Mouse (Mus musculus) kidney, postnatal 0 days (tissue): ENCODE data around the gene Pias1. TPM values are rescaled to one million over a fixed set of nuclear protein-coding genes. Genes with fewer than 3 reads are reported as not detected.
"Not testable (repeated sequence)": the region's sequence is repeated elsewhere in the genome, so short reads cannot be mapped to it uniquely, and the experiment has no call there.

ENCODE experiments used
- ATAC-seq: fragments of 200-750 bp; cut with Nextera tagmentation; replicated peaks from 2 replicates; pipeline ENCODE4 v1.8.0; 2017; ENCODE audit warnings: low read depth, moderate number of reproducible peaks, moderate TSS enrichment, moderate library complexity; ENCODE audit not compliant: low FRiP score
- DNase-seq: peaks from one replicate; pipeline ENCODE4 v3.0.0-alpha.2; 2016; ENCODE audit warnings: low spot score
- H3K27ac ChIP-seq: fragments of 300-500 bp; sonication (generic); 2 replicates; pipeline ENCODE4 v1.5.1; 2014; ENCODE audit warnings: mild to moderate bottlenecking
- H3K27me3 ChIP-seq: fragments of 300-500 bp; sonication (generic); 2 replicates; pipeline ENCODE4 v1.6.1; 2014; ENCODE audit warnings: low read length, mixed read lengths; ENCODE audit not compliant: insufficient read depth
- H3K36me3 ChIP-seq: fragments of 300-500 bp; sonication (generic); 2 replicates; pipeline ENCODE4 v1.6.1; 2014; ENCODE audit warnings: low read length, mixed read lengths; ENCODE audit not compliant: insufficient read depth
- H3K4me1 ChIP-seq: fragments of 300-500 bp; sonication (generic); replicated peaks from 2 replicates; pipeline ENCODE4 v1.6.1; 2014; ENCODE audit warnings: antibody characterized with exemption, low read length, mixed read lengths; ENCODE audit not compliant: insufficient read depth
- H3K4me2 ChIP-seq: fragments of 300-500 bp; sonication (generic); 2 replicates; pipeline ENCODE4 v1.6.1; 2014; ENCODE audit warnings: mild to moderate bottlenecking, low read length, moderate library complexity, mixed read lengths
- H3K4me3 ChIP-seq: fragments of 300-500 bp; sonication (generic); replicated peaks from 2 replicates; pipeline ENCODE4 v1.5.1; 2014; ENCODE audit warnings: low read depth, low read length
- H3K9ac ChIP-seq: fragments of 300-500 bp; sonication (generic); 2 replicates; pipeline ENCODE4 v1.6.1; 2014; ENCODE audit warnings: low read depth, low read length
- H3K9me3 ChIP-seq: fragments of 300-500 bp; sonication (generic); replicated peaks from 2 replicates; pipeline ENCODE4 v1.6.1; 2016; ENCODE audit warnings: low read length, inconsistent platforms, mixed read lengths
- CTCF ChIP-seq: IDR thresholded peaks from 2 replicates; pipeline ENCODE4 v1.5.1; 2016; ENCODE audit warnings: antibody characterized with exemption, low read depth, mild to moderate bottlenecking, moderate library complexity
- WGBS: fragments of 180-500 bp; shearing (Covaris S2); extraction: QIAGEN DNeasy Blood & Tissue Kit; methylation state at CpG from one replicate; pipeline ENCODE4 v1.1.7; 2014; 5-methylcytosine and 5-hydroxymethylcytosine counted together
- polyA plus RNA-seq: library from polyadenylated mRNA; unstranded; fragments of >200 nt; fragmentation: Nextera tagmentation; extraction: Ambion mirVana; gene quantifications from 2 replicates; pipeline ENCODE4 v1.2.1, GENCODE M21; 2015

Pias1 gene
- polyA plus RNA-seq, 1 experiment from 2014 or later: 48.6 TPM

- Histone ChIP-seq H3K27me3 (no peaks in the 10 kb centered on the region), H3K4me2 (no peak overlapping the region), H3K4me1 (no peaks in the 10 kb centered on the region), H3K36me3 (peaks cover 11% of the 10 kb centered on the region; the same call in 1 of the 2 replicates), H3K27ac (no peak overlapping the region), H3K9ac (no peak overlapping the region), H3K9me3 (no peaks in the 10 kb centered on the region), H3K4me3 (no peak overlapping the region)
- ATAC-seq (no peak), DNase-seq (no peak)
- 78% methylated on average over 7 of the region's 7 CpGs for WGBS
- TF ChIP-seq CTCF: no peak
These were observed 110.6 kb downstream of the Pias1 start for GRCm38 (mm10) chr9:62876966-62877616.

- ATAC-seq (no peak), DNase-seq (no peak)
- H3K9me3 ChIP-seq: no peaks in the 10 kb centered on the region
- peaks cover 3% of the 10 kb centered on the region; the same call in 1 of the 2 replicates for H3K4me1 ChIP-seq
- no peak overlapping the region for H3K9ac ChIP-seq
- H3K4me3 ChIP-seq: no peak overlapping the region
- H3K36me3 ChIP-seq: no peaks in the 10 kb centered on the region
- H3K4me2 ChIP-seq: no peak overlapping the region
- no peak overlapping the region for H3K27ac ChIP-seq
- TF ChIP-seq CTCF: no peak
- no peaks in the 10 kb centered on the region for H3K27me3 ChIP-seq
These were observed 117.0 kb downstream of the Pias1 start for GRCm38 (mm10) chr9:62870728-62871127.

DNA sequence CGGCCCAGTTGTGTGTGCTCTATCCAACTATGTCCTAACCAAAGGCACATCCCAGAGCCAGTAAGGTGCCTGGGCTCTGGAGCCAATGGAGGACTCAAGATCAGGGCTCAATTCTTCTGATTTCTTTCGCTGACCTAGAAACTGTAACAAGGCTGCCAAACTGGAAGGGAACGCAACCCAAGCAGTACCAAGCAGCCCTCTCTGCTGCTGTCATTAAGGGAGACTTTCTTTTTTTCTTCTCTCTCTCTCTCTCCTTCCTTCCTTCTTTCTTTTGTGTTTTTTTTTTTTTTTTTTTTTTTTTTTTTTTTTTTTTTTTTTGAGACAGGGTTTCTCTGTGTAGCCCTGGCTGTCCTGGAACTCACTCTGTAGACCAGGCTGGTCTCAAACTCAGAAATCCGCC, 118.5 kb downstream of the Pias1 start:
- H3K27ac ChIP-seq, H3K36me3 ChIP-seq, H3K9ac ChIP-seq, ATAC-seq, DNase-seq, H3K9me3 ChIP-seq, H3K4me2 ChIP-seq, H3K4me1 ChIP-seq, H3K27me3 ChIP-seq, H3K4me3 ChIP-seq: not testable (repeated sequence)
- 91% methylated on average over 4 of the region's 4 CpGs for WGBS

DNA sequence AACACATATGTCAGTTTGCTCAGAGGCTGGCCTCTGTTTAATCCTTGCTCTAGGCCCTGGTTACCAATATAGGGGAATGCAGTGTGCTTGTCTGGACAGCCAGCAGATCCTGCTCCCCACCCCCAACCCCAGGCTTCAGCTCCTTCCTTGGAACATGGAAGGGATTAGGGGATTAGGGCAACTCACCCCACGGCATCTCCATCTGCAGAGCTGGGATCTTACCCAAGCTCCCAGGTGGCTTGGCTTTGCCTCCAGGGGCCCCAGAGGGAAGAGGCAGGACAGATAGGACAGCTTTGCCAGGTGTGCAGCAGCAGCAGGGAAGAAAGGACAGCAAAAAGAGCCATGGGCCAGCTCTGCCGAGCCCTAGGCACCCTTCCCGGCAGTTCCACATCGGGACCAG, 126.9 kb downstream of the Pias1 start:
- no peaks in the 10 kb centered on the region for H3K36me3 ChIP-seq
- no peak overlapping the region for H3K9ac ChIP-seq
- TF ChIP-seq CTCF: no peak
- H3K4me3 ChIP-seq: no peak overlapping the region
- no peak overlapping the region for H3K4me2 ChIP-seq
- H3K27ac ChIP-seq: no peak overlapping the region
- no peak for DNase-seq
- H3K4me1 ChIP-seq: peaks cover 22% of the 10 kb centered on the region
- WGBS: 77% methylated on average over 4 of the region's 4 CpGs
- no peaks in the 10 kb centered on the region for H3K27me3 ChIP-seq
- ATAC-seq: no peak
- no peaks in the 10 kb centered on the region for H3K9me3 ChIP-seq

DNA sequence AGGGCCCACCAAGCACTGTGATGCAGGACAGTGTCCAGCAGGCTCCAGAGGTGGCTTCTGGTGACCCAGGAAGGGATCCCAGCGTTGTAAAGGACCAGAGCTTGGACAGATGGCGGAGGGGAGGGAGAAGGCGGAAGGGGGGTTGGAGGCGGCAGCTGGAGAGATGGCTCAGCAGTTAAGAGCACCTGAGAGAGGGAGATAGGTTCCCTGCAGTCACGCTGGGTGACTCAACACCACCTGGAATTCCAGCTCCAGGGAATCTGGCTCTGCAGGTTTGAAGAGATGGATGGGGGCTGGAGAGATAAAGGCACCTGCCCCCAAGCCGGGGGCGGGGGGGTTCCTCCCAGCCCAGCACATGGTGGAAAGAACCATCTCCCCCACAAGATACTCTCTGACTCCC, 127.6 kb downstream of the Pias1 start:
- ATAC-seq: not testable (repeated sequence)

DNA sequence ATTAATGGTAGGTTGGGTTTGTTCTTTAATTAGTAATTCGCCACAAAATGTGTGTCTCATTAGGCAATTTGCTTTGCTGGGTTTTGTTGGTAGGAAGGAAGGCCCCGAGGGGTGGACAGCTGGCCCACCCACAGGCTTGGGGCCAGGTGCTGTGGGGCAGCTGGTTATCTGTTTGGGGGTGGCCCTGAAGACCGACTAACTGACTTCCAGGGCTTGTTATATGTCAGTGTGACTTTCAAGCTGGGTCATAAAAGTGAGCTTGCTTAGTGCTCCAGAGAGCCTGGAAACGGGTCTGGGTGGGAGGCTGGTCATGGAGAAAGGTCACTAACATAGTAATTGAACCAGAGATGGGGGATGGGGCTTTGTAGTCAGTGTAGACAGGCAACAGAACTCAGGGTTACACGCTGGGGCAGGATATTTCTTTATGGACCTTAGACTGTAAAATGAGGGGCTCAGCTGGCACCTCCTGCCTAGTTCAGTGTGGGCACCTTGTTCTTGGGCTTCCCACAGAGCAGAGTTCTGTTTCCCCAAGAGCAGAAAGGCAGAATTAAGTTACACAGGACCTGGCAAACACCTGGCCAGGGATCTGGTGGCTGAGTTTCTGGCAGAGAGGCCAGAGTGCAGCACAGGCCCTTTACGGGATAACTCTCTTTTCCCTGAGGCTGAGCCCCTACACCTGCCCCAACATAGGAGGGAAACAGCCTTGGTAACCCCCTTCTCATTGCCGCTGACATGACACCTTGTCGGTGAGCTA, 129.3 kb downstream of the Pias1 start:
- Histone ChIP-seq H3K27ac (peak overlapping the region; percentile 94), H3K9ac (peak overlapping the region; percentile 49), H3K4me2 (peak overlapping the region; percentile 54), H3K4me3 (peak overlapping the region; percentile 27), H3K36me3 (no peaks in the 10 kb centered on the region), H3K9me3 (no peaks in the 10 kb centered on the region), H3K27me3 (no peaks in the 10 kb centered on the region), H3K4me1 (peaks cover 30% of the 10 kb centered on the region)
- 23% methylated on average over 8 of the region's 8 CpGs for WGBS
- TF ChIP-seq CTCF: no peak
- peak; percentile 78 for DNase-seq
- ATAC-seq: peak; percentile 33; the same call in 1 of the 2 replicates

More for the DNA sequence above, 127.6 kb downstream of the Pias1 start:
- not testable (repeated sequence) for H3K9ac ChIP-seq, H3K9me3 ChIP-seq, DNase-seq, H3K4me3 ChIP-seq, H3K4me2 ChIP-seq, H3K27ac ChIP-seq, H3K36me3 ChIP-seq, H3K27me3 ChIP-seq
- WGBS: 50% methylated on average over 6 of the region's 7 CpGs
- peaks cover 22% of the 10 kb centered on the region for H3K4me1 ChIP-seq
